Mouse (Mus musculus): ENCODE data around the gene Sec14l1.

- no peak for TF ChIP-seq CTCF (IDR thresholded peaks at IDR 0.05; ENCODE audit: extremely low read depth, insufficient read length, insufficient replicate concordance, low read depth, low read length)
- TF ChIP-seq POLR2A (IDR thresholded peaks at IDR 0.05; ENCODE audit: low read depth, low read length) = no peak
These were observed 13.1 kb downstream of the Sec14l1 start for GRCm38 (mm10) chr11:117127931-117128548.
